Mouse (Mus musculus) heart, embryonic 12.5 days (tissue): ENCODE results near the gene Stk26. TPM values are rescaled to one million over a fixed set of nuclear protein-coding genes. Genes with fewer than 3 reads are reported as not detected.

Experiments
- ATAC-seq: fragments of 200-750 bp; cut with Nextera tagmentation; 2 replicates; pipeline ENCODE4 v1.8.0; 2017; ENCODE audit warnings: moderate TSS enrichment, moderate library complexity; ENCODE audit not compliant: insufficient number of reproducible peaks, low FRiP score
- H3K27ac ChIP-seq: fragments of 300-500 bp; sonication (generic); 2 replicates; pipeline ENCODE4 v1.5.1; 2016; ENCODE audit warnings: mild to moderate bottlenecking, moderate library complexity; ENCODE audit not compliant: poor library complexity, severe bottlenecking
- H3K27me3 ChIP-seq: fragments of 300-500 bp; sonication (generic); replicated peaks from 2 replicates; pipeline ENCODE4 v1.6.1; 2016; ENCODE audit warnings: mild to moderate bottlenecking, moderate library complexity
- H3K36me3 ChIP-seq: fragments of 300-500 bp; sonication (generic); 2 replicates; pipeline ENCODE4 v1.6.1; 2016; ENCODE audit warnings: mild to moderate bottlenecking, moderate library complexity
- H3K4me1 ChIP-seq: fragments of 300-500 bp; sonication (generic); replicated peaks from 2 replicates; pipeline ENCODE4 v1.6.1; 2016; ENCODE audit warnings: mild to moderate bottlenecking
- H3K4me2 ChIP-seq: fragments of 300-500 bp; sonication (generic); 2 replicates; pipeline ENCODE4 v1.6.1; 2016; ENCODE audit warnings: mild to moderate bottlenecking, moderate library complexity
- H3K4me3 ChIP-seq: fragments of 300-500 bp; sonication (generic); 2 replicates; pipeline ENCODE4 v1.5.1; 2016; ENCODE audit warnings: mild to moderate bottlenecking
- H3K9ac ChIP-seq: fragments of 300-500 bp; sonication (generic); 2 replicates; pipeline ENCODE4 v1.6.1; 2016; ENCODE audit warnings: mild to moderate bottlenecking, moderate library complexity
- H3K9me3 ChIP-seq: fragments of 300-500 bp; sonication (generic); replicated peaks from 2 replicates; pipeline ENCODE4 v1.6.1; 2016; ENCODE audit warnings: mild to moderate bottlenecking, moderate library complexity
- WGBS: fragments of 180-500 bp; shearing (Covaris S2); methylation state at CpG from one replicate; pipeline ENCODE4 v1.1.7; 2016; 5-methylcytosine and 5-hydroxymethylcytosine counted together
- polyA plus RNA-seq: library from polyadenylated mRNA; unstranded; fragments of >200 nt; fragmentation: Nextera tagmentation; extraction: Ambion mirVana; gene quantifications from 2 replicates; pipeline ENCODE4 v1.2.1, GENCODE M21; 2016

Stk26 gene
- polyA plus RNA-seq, 1 experiment from 2014 or later = 9.6 TPM

- Histone ChIP-seq H3K27ac (no peak overlapping the region), H3K27me3 (no peaks in the 10 kb centered on the region), H3K9me3 (no peaks in the 10 kb centered on the region), H3K4me2 (no peak overlapping the region), H3K4me3 (no peak overlapping the region), H3K4me1 (no peaks in the 10 kb centered on the region), H3K36me3 (no peaks in the 10 kb centered on the region), H3K9ac (no peak overlapping the region)
- no peak for ATAC-seq
- 67% methylated on average over 6 of the region's 6 CpGs for WGBS
Measured at GRCm38 (mm10) chrX:50850428-50851184, 9.8 kb downstream of the Stk26 start.

- ATAC-seq = no peak
- no peaks in the 10 kb centered on the region for H3K36me3 ChIP-seq
- no peaks in the 10 kb centered on the region for H3K9me3 ChIP-seq
- H3K27ac ChIP-seq = no peak overlapping the region
- H3K27me3 ChIP-seq = no peaks in the 10 kb centered on the region
- no peak overlapping the region for H3K4me3 ChIP-seq
- no peaks in the 10 kb centered on the region for H3K4me1 ChIP-seq
- no peak overlapping the region for H3K4me2 ChIP-seq
- H3K9ac ChIP-seq = no peak overlapping the region
- WGBS = 69% methylated on average over 2 of the region's 2 CpGs
Measured at GRCm38 (mm10) chrX:50863771-50864170, 22.9 kb downstream of the Stk26 start.

GRCm38 (mm10) chrX:50864734-50865133 lies 23.9 kb downstream of the Stk26 start:
- no peak for ATAC-seq
- WGBS = 59% methylated on average over 5 of the region's 5 CpGs
- H3K27me3 ChIP-seq = no peaks in the 10 kb centered on the region

GRCm38 (mm10) chrX:50874246-50875002 lies 33.6 kb downstream of the Stk26 start:
- no peak for ATAC-seq
- Histone ChIP-seq H3K4me2 (no peak overlapping the region), H3K27me3 (no peaks in the 10 kb centered on the region), H3K9ac (no peak overlapping the region), H3K36me3 (no peaks in the 10 kb centered on the region), H3K4me1 (no peaks in the 10 kb centered on the region), H3K9me3 (no peaks in the 10 kb centered on the region), H3K4me3 (no peak overlapping the region), H3K27ac (no peak overlapping the region)
- 77% methylated on average over 6 of the region's 6 CpGs for WGBS

More at GRCm38 (mm10) chrX:50864734-50865133, 23.9 kb downstream of the Stk26 start:
- Histone ChIP-seq H3K36me3 (no peaks in the 10 kb centered on the region), H3K9me3 (no peaks in the 10 kb centered on the region), H3K4me2 (no peak overlapping the region), H3K27ac (no peak overlapping the region), H3K4me1 (no peaks in the 10 kb centered on the region), H3K9ac (no peak overlapping the region), H3K4me3 (no peak overlapping the region)

GRCm38 (mm10) chrX:50887999-50888398 lies 47.2 kb downstream of the Stk26 start:
- H3K4me2 ChIP-seq = no peak overlapping the region
- H3K27me3 ChIP-seq = no peaks in the 10 kb centered on the region
- H3K9me3 ChIP-seq = no peaks in the 10 kb centered on the region
- 76% methylated on average over 2 of the region's 2 CpGs for WGBS
- no peak for ATAC-seq
- 0 out of 2 replicates have a peak, but pooled peaks cover 2% of the 10 kb centered on the region for H3K4me1 ChIP-seq
- no peaks in the 10 kb centered on the region for H3K36me3 ChIP-seq
- H3K27ac ChIP-seq = no peak overlapping the region
- no peak overlapping the region for H3K4me3 ChIP-seq
- no peak overlapping the region for H3K9ac ChIP-seq

- WGBS = 83% methylated on average over 3 of the region's 3 CpGs
- no peaks in the 10 kb centered on the region for H3K4me1 ChIP-seq
- no peak overlapping the region for H3K4me3 ChIP-seq
- no peaks in the 10 kb centered on the region for H3K36me3 ChIP-seq
- no peak overlapping the region for H3K27ac ChIP-seq
- ATAC-seq = no peak
- H3K9ac ChIP-seq = no peak overlapping the region
- H3K27me3 ChIP-seq = no peaks in the 10 kb centered on the region
- H3K9me3 ChIP-seq = no peaks in the 10 kb centered on the region
- H3K4me2 ChIP-seq = no peak overlapping the region
Measured at GRCm38 (mm10) chrX:50903497-50903896, 62.6 kb downstream of the Stk26 start.

- H3K9me3 ChIP-seq = no peaks in the 10 kb centered on the region
- no peaks in the 10 kb centered on the region for H3K4me1 ChIP-seq
- no peak for ATAC-seq
- H3K4me3 ChIP-seq = no peak overlapping the region
- no peaks in the 10 kb centered on the region for H3K36me3 ChIP-seq
- H3K4me2 ChIP-seq = no peak overlapping the region
- no peak overlapping the region for H3K9ac ChIP-seq
- 77% methylated on average over 5 of the region's 5 CpGs for WGBS
- no peaks in the 10 kb centered on the region for H3K27me3 ChIP-seq
- H3K27ac ChIP-seq = no peak overlapping the region
Measured at GRCm38 (mm10) chrX:50909915-50910314, 69.1 kb downstream of the Stk26 start.

- ATAC-seq = no peak
- H3K4me1 ChIP-seq = no peaks in the 10 kb centered on the region
Measured at GRCm38 (mm10) chrX:50917389-50917788, 76.5 kb downstream of the Stk26 start.

GRCm38 (mm10) chrX:50918754-50919153 lies 77.9 kb downstream of the Stk26 start:
- Histone ChIP-seq H3K4me3 (no peak overlapping the region), H3K9me3 (no peaks in the 10 kb centered on the region), H3K36me3 (no peaks in the 10 kb centered on the region), H3K4me1 (no peaks in the 10 kb centered on the region), H3K9ac (no peak overlapping the region), H3K4me2 (no peak overlapping the region), H3K27me3 (no peaks in the 10 kb centered on the region), H3K27ac (no peak overlapping the region)
- 34% methylated on average over 3 of the region's 3 CpGs for WGBS
- no peak for ATAC-seq

More at GRCm38 (mm10) chrX:50917389-50917788, 76.5 kb downstream of the Stk26 start:
- Histone ChIP-seq H3K36me3 (no peaks in the 10 kb centered on the region), H3K27ac (no peak overlapping the region), H3K27me3 (no peaks in the 10 kb centered on the region), H3K4me3 (no peak overlapping the region), H3K4me2 (no peak overlapping the region), H3K9ac (no peak overlapping the region), H3K9me3 (no peaks in the 10 kb centered on the region)
- 47% methylated on average over 3 of the region's 3 CpGs for WGBS

GRCm38 (mm10) chrX:50924629-50925364 lies 84.0 kb downstream of the Stk26 start:
- H3K9ac ChIP-seq = no peak overlapping the region
- 33% methylated on average over 18 of the region's 18 CpGs for WGBS
- no peak overlapping the region for H3K27ac ChIP-seq
- H3K36me3 ChIP-seq = no peaks in the 10 kb centered on the region
- no peaks in the 10 kb centered on the region for H3K4me1 ChIP-seq
- no peaks in the 10 kb centered on the region for H3K27me3 ChIP-seq
- ATAC-seq = no peak
- H3K9me3 ChIP-seq = no peaks in the 10 kb centered on the region
- no peak overlapping the region; the same call in 1 of the 2 replicates for H3K4me3 ChIP-seq
- H3K4me2 ChIP-seq = peak overlapping the region; percentile 48
